Mouse (Mus musculus): Measurements from ENCODE around the gene Adssl1.
A peak's percentile ranks its signal among the peaks of the same experiment; 100 is the strongest.

The Adssl1 gene

DNA sequence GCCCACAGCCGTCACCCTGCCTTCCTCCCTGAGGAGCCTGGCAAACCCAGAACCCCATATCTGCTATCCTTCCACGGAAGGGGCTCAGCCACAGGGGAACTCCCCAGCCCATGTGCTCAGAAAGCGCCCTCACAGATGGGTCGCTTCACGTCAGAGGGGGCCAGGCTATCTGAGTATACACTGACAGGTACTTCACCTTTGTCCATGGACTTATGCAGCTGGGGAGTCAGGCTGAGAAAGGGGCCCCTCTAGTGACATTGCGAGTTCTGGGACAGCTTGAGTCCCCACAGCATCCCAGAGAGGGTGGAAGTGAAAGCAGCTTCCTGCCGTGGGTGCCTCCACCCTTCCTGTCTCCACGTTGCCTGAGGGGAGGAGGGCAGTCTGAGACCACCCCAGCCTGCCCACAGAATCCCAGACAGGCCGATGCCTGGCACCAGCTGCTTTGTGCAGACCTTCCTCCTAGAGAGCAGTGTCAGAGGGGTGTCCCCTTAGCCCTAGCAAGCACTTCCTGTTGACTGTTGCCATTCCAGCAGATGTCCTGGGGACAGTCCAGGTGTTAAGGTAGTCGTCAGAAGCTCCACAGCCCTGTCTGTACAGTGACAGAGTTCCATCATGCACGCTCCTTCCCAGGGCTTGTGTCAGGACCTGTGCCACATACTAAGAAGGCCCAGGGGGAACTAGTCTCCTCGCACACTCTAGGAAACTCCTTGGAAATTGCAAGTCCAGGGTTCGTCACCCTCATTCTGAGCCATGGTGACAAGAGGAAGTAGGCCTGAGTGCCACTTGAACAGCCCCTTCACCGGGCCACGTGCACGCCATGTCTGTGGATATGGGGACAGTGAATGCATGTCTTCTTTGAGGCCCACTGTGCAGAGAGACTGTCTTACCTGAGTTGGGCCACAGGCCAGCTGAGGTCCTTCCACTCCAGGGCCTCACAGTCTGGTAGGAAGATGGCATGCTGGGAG, 25.6 kb upstream of the Adssl1 start:
- DNase-seq = peak; percentile 50 to 67

GRCm38 (mm10) chr12:112594989-112595388, 24.9 kb upstream of the Adssl1 start:
- DNase-seq = no peak

DNA sequence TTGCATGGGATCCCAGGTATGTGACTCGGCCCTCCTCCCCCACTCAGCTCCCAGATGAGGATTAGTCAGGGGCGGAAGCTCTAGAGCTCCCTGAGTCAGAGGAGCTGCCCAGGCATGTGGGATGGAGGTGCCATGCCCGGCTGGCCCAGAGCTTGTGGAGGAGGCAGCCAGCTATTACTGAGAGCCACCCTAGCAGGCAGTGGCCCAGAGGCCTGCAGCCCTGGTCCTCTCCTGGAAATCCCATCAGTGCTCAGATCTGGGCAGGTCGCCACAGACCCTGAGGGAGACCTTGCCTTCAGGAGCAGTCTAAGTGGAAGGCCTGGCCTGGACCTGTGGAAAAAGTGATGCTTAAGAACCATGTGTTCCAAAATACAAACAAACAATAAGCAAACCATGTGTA, 24.2 kb upstream of the Adssl1 start:
- DNase-seq = no peak

DNA sequence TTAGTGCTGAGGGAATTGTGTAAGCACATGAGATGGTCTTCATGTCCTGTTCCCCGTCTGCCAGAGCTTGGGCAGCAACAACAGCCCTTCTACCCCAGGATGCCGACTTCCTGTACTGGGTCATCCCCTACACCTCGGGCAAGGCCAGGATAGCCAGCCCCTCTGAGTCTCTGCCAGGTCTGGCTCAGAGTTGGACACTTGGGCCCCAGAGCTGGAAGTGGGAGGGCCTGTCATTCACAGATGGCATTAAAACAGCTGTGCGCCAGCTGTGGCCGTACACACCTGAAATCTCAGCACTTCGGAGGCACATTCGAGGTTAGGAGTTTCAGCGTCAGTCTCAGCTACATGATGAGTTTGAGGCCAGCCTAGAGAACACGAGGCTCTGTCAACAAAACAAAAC, 23.4 kb upstream of the Adssl1 start:
- no peak for DNase-seq

DNA sequence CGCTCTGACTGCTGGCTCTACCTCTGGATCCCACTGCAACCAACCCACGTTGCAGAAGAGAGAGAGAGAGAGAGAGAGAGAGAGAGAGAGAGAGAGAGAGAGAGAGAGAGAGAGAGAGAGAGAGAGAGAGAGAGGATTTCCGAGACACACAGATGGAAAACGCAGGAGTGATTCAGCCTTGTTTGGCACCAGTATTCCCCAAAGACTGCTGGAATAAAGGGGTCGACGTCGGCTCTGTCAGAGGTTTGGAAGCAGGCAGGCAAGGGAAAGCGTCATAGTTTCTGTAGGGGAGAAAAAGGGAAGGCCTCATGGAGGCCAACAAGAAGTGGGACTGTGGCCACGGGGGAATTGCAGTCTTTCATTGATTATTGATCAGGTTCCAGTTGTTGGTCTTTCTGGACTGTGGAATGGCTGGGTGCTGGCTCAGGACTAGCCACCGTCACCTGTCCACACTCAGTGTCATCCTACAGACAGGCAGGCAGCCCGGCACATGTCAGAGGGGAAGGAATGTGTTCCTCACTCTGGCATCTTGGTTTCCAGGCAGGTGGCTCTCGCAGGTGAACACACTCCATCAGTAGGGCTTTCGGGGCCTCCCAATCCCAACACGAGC, 22.8 kb upstream of the Adssl1 start:
- DNase-seq = no peak

DNA sequence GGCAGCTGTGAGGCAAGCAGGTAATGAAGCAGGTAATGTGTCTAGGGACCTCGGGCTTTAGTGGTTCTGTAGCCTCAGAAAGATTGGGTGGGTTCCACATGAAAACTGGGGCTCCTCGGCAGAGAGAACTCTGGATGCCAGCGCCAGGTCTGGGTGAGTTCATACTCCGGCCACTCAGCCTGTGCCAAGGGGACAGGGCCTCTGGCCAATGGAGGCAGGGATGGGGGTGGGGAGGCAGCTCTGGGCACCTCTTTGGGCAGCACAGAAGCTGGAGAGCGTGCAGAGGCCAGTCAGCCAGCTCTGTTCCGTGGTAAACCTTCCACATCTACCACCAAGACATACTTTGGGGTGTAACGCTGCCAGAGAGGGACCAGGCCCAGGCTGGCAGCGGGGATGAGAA, 22.2 kb upstream of the Adssl1 start:
- no peak for DNase-seq

DNA sequence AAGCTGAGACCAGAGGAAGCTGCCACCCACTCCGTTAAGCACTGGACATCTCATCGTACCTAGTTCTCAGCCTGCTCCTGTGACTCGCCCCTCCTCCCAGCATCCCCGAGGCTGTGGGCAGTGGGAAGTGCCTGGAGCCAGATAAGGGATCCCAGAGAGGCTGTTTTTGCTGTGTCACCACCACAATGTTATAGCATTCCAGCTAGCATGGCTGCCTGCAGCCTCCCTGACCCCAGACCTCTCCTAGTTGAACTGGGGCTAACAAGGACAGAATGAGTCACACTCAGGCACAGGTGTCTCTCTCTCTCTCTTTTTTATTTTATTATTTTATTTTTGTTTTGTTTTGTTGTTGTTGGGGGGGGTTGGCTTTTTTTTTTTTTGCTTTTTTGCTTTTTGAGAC, 20.6 kb upstream of the Adssl1 start:
- no peak for DNase-seq

- DNase-seq = no peak
Measured at GRCm38 (mm10) chr12:112599942-112600611, 19.8 kb upstream of the Adssl1 start.

DNA sequence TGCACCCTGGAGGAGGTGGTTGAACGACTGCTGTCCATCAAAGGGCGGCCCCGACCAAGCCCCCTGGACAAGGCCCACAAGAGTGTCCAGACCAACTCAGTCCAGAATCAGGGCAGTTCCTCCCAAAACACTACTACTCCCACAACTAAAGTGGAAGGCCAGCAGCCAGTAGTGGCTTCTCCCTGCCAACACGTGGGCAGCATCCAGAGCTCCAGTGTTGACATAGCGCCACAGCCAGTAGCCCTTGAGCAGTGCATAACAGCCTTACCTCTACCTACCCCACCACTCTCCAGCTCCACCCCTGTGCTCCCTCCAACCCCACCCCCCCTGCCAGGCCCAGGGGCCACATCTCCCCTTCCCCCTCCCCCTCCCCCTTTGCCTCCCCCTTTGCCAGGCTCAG, 15.8 kb upstream of the Adssl1 start:
- DNase-seq = peak in 1 of 2 experiments; percentile 65

GRCm38 (mm10) chr12:112604709-112605649, 14.9 kb upstream of the Adssl1 start:
- peak; percentile 73 to 79 for DNase-seq

DNA sequence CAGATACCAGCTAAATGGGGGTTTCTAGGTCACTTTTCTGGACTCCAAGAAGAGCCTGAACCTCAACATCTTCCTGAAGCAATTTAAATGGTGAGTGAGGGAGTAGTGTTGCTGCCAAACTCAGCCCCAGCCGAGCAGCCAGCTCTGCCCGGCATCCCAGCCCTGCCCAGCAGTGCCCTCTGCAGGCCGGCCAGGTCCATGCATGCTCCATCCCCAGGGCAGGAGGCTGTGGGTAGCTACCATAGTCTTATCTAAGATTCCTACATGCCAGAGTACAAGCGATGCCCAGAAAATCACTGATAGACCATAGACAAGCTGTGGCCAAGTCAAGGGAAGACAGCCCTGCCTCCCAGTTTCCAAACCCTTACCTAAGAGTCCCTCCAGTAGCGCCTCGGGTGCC, 14.1 kb upstream of the Adssl1 start:
- peak; percentile 83 to 89 for DNase-seq

DNA sequence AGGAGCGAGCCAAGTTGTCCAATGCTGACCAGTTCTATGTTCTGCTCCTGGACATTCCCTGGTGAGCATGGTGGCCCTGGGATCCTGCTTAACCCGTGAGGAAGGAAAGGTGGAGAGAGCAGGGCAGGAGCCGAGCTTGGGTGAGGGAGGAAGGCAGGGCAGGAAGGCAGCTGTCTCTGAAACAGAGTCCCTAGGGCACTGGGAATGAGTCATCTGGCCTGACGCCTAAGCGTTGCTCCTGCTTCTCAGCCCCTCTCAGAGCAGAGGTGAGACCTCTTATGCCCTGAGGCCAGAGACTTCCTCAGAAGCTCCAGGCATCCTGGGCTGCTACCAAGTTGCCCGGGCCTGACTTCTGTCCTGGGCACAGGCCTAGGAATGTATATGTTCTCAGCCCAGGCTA, 12.8 kb upstream of the Adssl1 start:
- no peak for DNase-seq

DNA sequence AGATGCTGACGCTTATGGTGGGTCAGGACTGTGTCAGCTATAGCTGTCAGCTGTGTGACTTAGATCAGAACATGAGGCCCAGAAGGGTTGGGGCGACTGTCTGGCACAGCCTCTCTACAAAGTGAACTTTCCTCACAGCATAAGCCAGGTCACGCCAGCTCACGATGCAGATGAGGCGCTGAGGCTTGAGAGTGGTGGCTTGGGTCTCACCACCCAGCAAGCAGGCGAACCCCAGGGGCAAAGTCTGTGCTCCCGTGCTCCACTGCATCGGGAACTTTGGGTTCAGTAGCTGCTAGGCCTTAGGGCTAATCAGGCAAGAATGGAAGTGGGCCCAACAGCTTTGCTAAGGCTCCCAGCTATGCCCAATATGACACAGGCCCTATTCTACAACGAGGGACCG, 10.8 kb upstream of the Adssl1 start:
- DNase-seq = no peak

DNA sequence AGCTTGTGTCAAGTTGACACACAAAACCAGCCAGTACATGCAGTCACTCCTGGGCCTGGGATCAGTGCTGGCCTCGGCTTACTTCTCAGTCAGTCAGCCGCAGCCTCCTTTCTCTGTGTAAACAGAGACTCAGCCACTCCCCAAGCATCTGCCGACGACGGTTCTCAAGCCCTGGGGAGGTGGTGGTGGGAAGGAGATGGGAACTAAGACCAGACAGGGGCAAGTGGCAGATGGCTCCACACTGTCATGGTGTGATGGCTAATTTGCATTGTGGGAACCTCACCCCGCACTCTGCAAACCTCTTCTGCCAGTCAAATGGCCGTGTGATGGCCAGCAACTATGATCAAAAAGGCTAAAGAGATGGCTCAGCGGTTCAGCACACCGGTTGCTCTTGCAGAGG, 3.2 kb upstream of the Adssl1 start:
- no peak for DNase-seq

DNA sequence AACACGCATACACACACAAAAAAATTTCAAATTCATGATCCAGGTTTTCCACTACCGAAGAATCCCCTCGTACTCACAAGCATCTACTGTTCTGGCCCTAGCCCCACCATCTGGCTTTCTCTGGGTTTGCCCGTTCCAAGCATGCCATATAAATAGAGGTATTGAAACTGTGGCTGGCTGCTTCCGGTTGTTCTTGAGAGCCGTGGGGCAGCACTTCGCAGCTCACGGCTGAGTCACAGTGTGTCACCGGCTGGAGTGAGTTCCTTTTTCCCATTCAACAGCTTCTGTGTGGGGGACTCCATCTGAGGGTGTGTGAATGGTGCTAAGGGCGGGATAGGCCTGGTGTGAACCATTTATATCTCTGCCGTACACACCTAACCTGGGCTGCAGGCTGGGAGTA, 2.7 kb upstream of the Adssl1 start:
- DNase-seq = peak; percentile 40 to 49

DNA sequence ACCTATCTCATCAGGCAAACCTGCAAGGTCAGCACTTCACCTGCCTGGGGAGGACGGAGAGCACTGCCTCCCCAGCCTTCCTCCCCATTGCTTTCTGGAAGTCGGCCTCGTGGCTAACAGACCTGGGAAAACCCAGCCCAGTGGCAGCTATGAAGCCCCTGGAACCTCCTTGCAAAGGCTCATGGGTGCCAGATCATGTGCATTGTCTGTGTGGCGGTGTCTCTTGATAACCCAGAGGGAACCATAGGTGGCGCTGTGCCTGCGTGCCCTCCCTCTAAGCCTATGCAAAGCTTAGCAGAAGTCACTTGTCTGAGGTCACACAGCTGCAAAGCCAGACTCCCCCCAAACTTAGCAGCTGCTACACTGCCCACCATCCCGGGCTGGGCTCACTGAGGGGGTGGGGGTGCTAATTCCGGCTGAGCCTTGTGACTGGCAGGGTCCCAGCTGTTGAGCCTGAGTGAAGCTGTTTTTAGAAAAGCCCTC, 1.9 kb upstream of the Adssl1 start:
- DNase-seq = peak; percentile 86 to 87

DNA sequence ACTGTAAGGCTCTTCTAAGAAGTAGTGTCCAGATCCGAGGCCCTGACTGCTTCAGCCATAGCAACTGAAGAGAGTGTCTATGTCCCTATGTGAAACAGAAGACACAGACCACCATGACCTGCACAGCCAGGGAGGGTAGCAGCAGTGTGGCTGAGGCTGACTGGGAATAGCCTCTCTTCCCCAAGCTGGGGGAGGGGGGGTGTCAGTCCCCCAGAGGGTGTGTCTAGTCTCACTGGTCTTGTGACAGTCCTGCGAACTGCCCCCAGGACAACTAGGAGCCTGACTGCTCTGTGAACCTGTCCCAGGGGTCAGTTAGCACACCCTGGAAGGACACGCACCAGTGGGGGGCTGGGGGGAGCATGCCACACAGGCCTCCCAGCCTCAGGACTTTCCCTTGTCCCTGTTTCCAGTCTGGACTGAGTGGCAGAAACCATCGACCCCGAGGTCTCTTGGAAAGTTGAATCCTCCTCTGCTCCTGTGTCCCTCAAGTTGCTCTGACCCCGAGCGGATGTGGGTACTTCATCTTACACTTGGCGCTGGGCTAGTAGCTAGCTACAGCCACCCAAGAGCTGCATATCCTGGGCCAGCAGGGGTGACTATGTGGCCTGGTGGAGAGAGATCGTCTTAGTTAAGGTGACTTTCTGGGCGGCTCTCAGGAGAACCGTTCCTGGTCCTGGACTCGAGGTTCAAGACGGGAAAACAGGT, 712 bp upstream of the Adssl1 start:
- DNase-seq = peak in 1 of 2 experiments; percentile 26

GRCm38 (mm10) chr12:112620354-112621061, 663 bp downstream of the Adssl1 start:
- no peak for DNase-seq

GRCm38 (mm10) chr12:112621900-112622299, 2.1 kb downstream of the Adssl1 start:
- DNase-seq = no peak

- DNase-seq = peak; percentile 55 to 78
Measured at GRCm38 (mm10) chr12:112623742-112624141, 3.9 kb downstream of the Adssl1 start.

DNA sequence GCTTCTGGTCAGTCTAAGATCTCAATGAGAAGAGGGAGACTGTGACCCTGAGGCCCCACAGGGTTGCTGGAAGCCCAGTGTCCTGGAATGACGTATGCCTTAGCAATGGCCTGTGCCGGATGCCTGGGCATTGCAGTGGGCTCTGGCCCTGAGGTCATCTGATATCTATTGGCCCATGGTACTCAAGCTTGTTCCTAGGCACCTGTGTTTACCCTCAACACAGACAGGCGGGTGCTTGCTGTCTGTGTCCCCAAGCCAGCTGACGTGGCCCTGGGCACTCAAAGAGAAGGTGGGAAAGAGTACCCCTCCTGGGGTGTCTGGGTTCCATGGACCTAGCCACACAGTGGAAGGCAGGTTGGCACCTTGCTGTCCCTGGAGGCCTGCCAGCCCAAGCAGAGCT, 5.9 kb downstream of the Adssl1 start:
- DNase-seq = no peak
